Mouse (Mus musculus) lung, embryonic 15.5 days (tissue): ENCODE results near the gene Chil4. TPM values are rescaled to one million over a fixed set of nuclear protein-coding genes. Genes with fewer than 3 reads are reported as not detected.
"Not testable (repeated sequence)": the region's sequence is repeated elsewhere in the genome, so short reads cannot be mapped to it uniquely, and the experiment has no call there.

Source experiments
- ATAC-seq: fragments of 200-750 bp; cut with Nextera tagmentation; 2 replicates; pipeline ENCODE4 v1.8.0; 2017; ENCODE audit warnings: moderate number of reproducible peaks, borderline replicate concordance; ENCODE audit not compliant: low FRiP score, low TSS enrichment; ENCODE audit errors: extremely low read depth
- H3K27ac ChIP-seq: fragments of 300-500 bp; sonication (generic); 2 replicates; pipeline ENCODE4 v1.5.1; 2015; ENCODE audit warnings: moderate library complexity, mild to moderate bottlenecking, inconsistent platforms
- H3K27me3 ChIP-seq: fragments of 300-500 bp; sonication (generic); 2 replicates; pipeline ENCODE4 v1.6.1; 2015; ENCODE audit warnings: inconsistent platforms
- H3K36me3 ChIP-seq: fragments of 300-500 bp; sonication (generic); 2 replicates; pipeline ENCODE4 v1.6.1; 2015; ENCODE audit warnings: inconsistent platforms
- H3K4me1 ChIP-seq: fragments of 300-500 bp; sonication (generic); 2 replicates; pipeline ENCODE4 v1.6.1; 2015; ENCODE audit warnings: inconsistent platforms
- H3K4me2 ChIP-seq: fragments of 300-500 bp; sonication (generic); 2 replicates; pipeline ENCODE4 v1.6.1; 2015; ENCODE audit warnings: inconsistent platforms, mild to moderate bottlenecking, moderate library complexity
- H3K4me3 ChIP-seq: fragments of 300-500 bp; sonication (generic); 2 replicates; pipeline ENCODE4 v1.5.1; 2015; ENCODE audit warnings: mild to moderate bottlenecking, inconsistent platforms
- H3K9ac ChIP-seq: fragments of 300-500 bp; sonication (generic); 2 replicates; pipeline ENCODE4 v1.6.1; 2015; ENCODE audit warnings: inconsistent platforms
- H3K9me3 ChIP-seq: fragments of 300-500 bp; sonication (generic); 2 replicates; pipeline ENCODE4 v1.6.1; 2016; ENCODE audit warnings: inconsistent platforms
- WGBS: fragments of 180-500 bp; shearing (Covaris S2); methylation state at CpG from one replicate; pipeline ENCODE4 v1.1.7; 2015; 5-methylcytosine and 5-hydroxymethylcytosine counted together
- polyA plus RNA-seq: library from polyadenylated mRNA; unstranded; fragments of >200 nt; fragmentation: Nextera tagmentation; extraction: Ambion mirVana; gene quantifications from 2 replicates; pipeline ENCODE4 v1.2.1, GENCODE M21; 2015

Gene Chil4
- polyA plus RNA-seq, 1 experiment from 2014 or later: 0.19 TPM

GRCm38 (mm10) chr3:106198030-106198429 is 21.3 kb downstream of the Chil4 start:
- not testable (repeated sequence) for H3K27me3 ChIP-seq, H3K9me3 ChIP-seq, ATAC-seq, H3K4me3 ChIP-seq, H3K4me1 ChIP-seq, H3K27ac ChIP-seq, H3K36me3 ChIP-seq, H3K4me2 ChIP-seq, H3K9ac ChIP-seq
- 45% methylated on average over 1 of the region's 1 CpGs for WGBS

- not testable (repeated sequence) for H3K4me1 ChIP-seq, H3K36me3 ChIP-seq, H3K4me3 ChIP-seq, ATAC-seq, H3K27ac ChIP-seq, H3K9me3 ChIP-seq, H3K27me3 ChIP-seq, H3K9ac ChIP-seq, H3K4me2 ChIP-seq
- 62% methylated on average over 2 of the region's 2 CpGs for WGBS
Observed at GRCm38 (mm10) chr3:106197246-106197645, 22.1 kb downstream of the Chil4 start.

GRCm38 (mm10) chr3:106196276-106196675 is 23.0 kb downstream of the Chil4 start:
- no peak overlapping the region for H3K27ac ChIP-seq
- no peak overlapping the region for H3K9ac ChIP-seq
- H3K4me2 ChIP-seq: no peak overlapping the region
- 0 out of 2 replicates have a peak, but pooled peaks cover 4% of the 10 kb centered on the region for H3K9me3 ChIP-seq
- H3K27me3 ChIP-seq: no peaks in the 10 kb centered on the region
- no peak overlapping the region for H3K4me3 ChIP-seq
- no peak for ATAC-seq
- no peaks in the 10 kb centered on the region for H3K36me3 ChIP-seq
- H3K4me1 ChIP-seq: no peaks in the 10 kb centered on the region

GRCm38 (mm10) chr3:106195486-106195885 is 23.8 kb downstream of the Chil4 start:
- peaks cover 4% of the 10 kb centered on the region; the same call in 1 of the 2 replicates for H3K9me3 ChIP-seq
- no peak overlapping the region for H3K27ac ChIP-seq
- no peaks in the 10 kb centered on the region for H3K36me3 ChIP-seq
- no peak overlapping the region for H3K4me2 ChIP-seq
- WGBS: 84% methylated on average over 12 of the region's 12 CpGs
- H3K9ac ChIP-seq: no peak overlapping the region
- no peak overlapping the region for H3K4me3 ChIP-seq
- ATAC-seq: no peak
- H3K4me1 ChIP-seq: no peaks in the 10 kb centered on the region
- H3K27me3 ChIP-seq: no peaks in the 10 kb centered on the region

GRCm38 (mm10) chr3:106187991-106188390 is 31.3 kb downstream of the Chil4 start:
- no peak for ATAC-seq
- Histone ChIP-seq H3K9me3 (peaks cover 13% of the 10 kb centered on the region; the same call in 1 of the 2 replicates), H3K27me3 (no peaks in the 10 kb centered on the region), H3K4me2 (no peak overlapping the region), H3K4me1 (no peaks in the 10 kb centered on the region), H3K36me3 (no peaks in the 10 kb centered on the region), H3K4me3 (no peak overlapping the region), H3K9ac (no peak overlapping the region), H3K27ac (no peak overlapping the region)
- WGBS: 68% methylated on average over 2 of the region's 2 CpGs

- 0 out of 2 replicates have a peak, but pooled peaks cover 6% of the 10 kb centered on the region for H3K9me3 ChIP-seq
Observed at GRCm38 (mm10) chr3:106177509-106178189, 41.7 kb downstream of the Chil4 start.

GRCm38 (mm10) chr3:106174971-106175370 is 44.3 kb downstream of the Chil4 start:
- WGBS: 56% methylated on average over 2 of the region's 2 CpGs
- not testable (repeated sequence) for H3K4me3 ChIP-seq, H3K4me1 ChIP-seq, ATAC-seq, H3K9ac ChIP-seq, H3K4me2 ChIP-seq, H3K9me3 ChIP-seq, H3K27me3 ChIP-seq, H3K36me3 ChIP-seq, H3K27ac ChIP-seq

More at GRCm38 (mm10) chr3:106177509-106178189, 41.7 kb downstream of the Chil4 start:
- Histone ChIP-seq H3K27me3 (no peaks in the 10 kb centered on the region), H3K4me3 (no peak overlapping the region), H3K27ac (no peak overlapping the region), H3K4me1 (no peaks in the 10 kb centered on the region), H3K36me3 (no peaks in the 10 kb centered on the region), H3K4me2 (no peak overlapping the region), H3K9ac (no peak overlapping the region)
- WGBS: 85% methylated on average over 13 of the region's 13 CpGs
- ATAC-seq: no peak

GRCm38 (mm10) chr3:106172506-106172905 is 46.8 kb downstream of the Chil4 start:
- H3K4me2 ChIP-seq, H3K9me3 ChIP-seq, H3K9ac ChIP-seq, H3K4me3 ChIP-seq, H3K27ac ChIP-seq, H3K4me1 ChIP-seq, ATAC-seq, H3K36me3 ChIP-seq, H3K27me3 ChIP-seq: not testable (repeated sequence)
- 62% methylated on average over 2 of the region's 2 CpGs for WGBS

GRCm38 (mm10) chr3:106171135-106171731 is 48.1 kb downstream of the Chil4 start:
- Histone ChIP-seq H3K36me3 (no peaks in the 10 kb centered on the region), H3K4me3 (no peak overlapping the region), H3K27ac (no peak overlapping the region), H3K9ac (no peak overlapping the region), H3K4me1 (no peaks in the 10 kb centered on the region), H3K9me3 (no peaks in the 10 kb centered on the region), H3K4me2 (no peak overlapping the region), H3K27me3 (no peaks in the 10 kb centered on the region)
- WGBS: 73% methylated on average over 1 of the region's 1 CpGs
- peak; percentile 52; the same call in 1 of the 2 replicates for ATAC-seq

- Histone ChIP-seq H3K27ac (no peak overlapping the region), H3K4me1 (no peaks in the 10 kb centered on the region), H3K9ac (no peak overlapping the region), H3K27me3 (no peaks in the 10 kb centered on the region), H3K9me3 (no peaks in the 10 kb centered on the region), H3K4me2 (no peak overlapping the region), H3K36me3 (no peaks in the 10 kb centered on the region), H3K4me3 (no peak overlapping the region)
- no peak for ATAC-seq
- 29% methylated on average over 1 of the region's 1 CpGs for WGBS
Observed at GRCm38 (mm10) chr3:106170522-106171053, 48.7 kb downstream of the Chil4 start.

- no peaks in the 10 kb centered on the region for H3K4me1 ChIP-seq
Observed at GRCm38 (mm10) chr3:106167464-106167863, 51.8 kb downstream of the Chil4 start, which contains the start of gene Chil3. TSS of gene Chil3 (minus strand) at chr3:106167564.

GRCm38 (mm10) chr3:106154413-106154812 is 64.9 kb downstream of the Chil4 start:
- Histone ChIP-seq H3K4me2 (no peak overlapping the region), H3K27ac (no peak overlapping the region), H3K4me1 (no peaks in the 10 kb centered on the region), H3K36me3 (no peaks in the 10 kb centered on the region), H3K9ac (no peak overlapping the region), H3K9me3 (0 out of 2 replicates have a peak, but pooled peaks cover 4% of the 10 kb centered on the region), H3K4me3 (no peak overlapping the region), H3K27me3 (no peaks in the 10 kb centered on the region)
- ATAC-seq: 0 out of 2 replicates have a peak, but pooled peaks have one; percentile 55
- 77% methylated on average over 2 of the region's 2 CpGs for WGBS

More at GRCm38 (mm10) chr3:106167464-106167863, 51.8 kb downstream of the Chil4 start, which contains the start of gene Chil3:
- H3K27me3 ChIP-seq: no peaks in the 10 kb centered on the region
- no peak within 1 kb of the TSS for H3K27ac ChIP-seq
- 0 out of 2 replicates have a peak, but pooled peaks cover 3% of the 10 kb centered on the region for H3K9me3 ChIP-seq
- no peaks in the 10 kb centered on the region for H3K36me3 ChIP-seq
- H3K9ac ChIP-seq: no peak within 1 kb of the TSS
- no peak for ATAC-seq
- WGBS: 76% methylated on average over 3 of the region's 3 CpGs
- H3K4me2 ChIP-seq: no peak within 1 kb of the TSS
- no peak within 1 kb of the TSS for H3K4me3 ChIP-seq
